Mouse (Mus musculus) myocyte (in vitro differentiated cells): Measurements from ENCODE around the gene Prss40. TPM values are rescaled to one million over a fixed set of nuclear protein-coding genes. Genes with fewer than 3 reads are reported as not detected.

Experiments
- H3K27me3 ChIP-seq: one replicate; pipeline ENCODE4 v1.6.1; 2011; ENCODE audit not compliant: control insufficient read depth, insufficient read depth, insufficient read length
- H3K36me3 ChIP-seq: one replicate; pipeline ENCODE4 v1.6.1; 2011; ENCODE audit not compliant: control insufficient read depth, insufficient read depth
- H3K4me2 ChIP-seq: one replicate; pipeline ENCODE4 v1.6.1; 2011; ENCODE audit warnings: low read depth, control low read depth
- H3K4me3 ChIP-seq: one replicate; pipeline ENCODE4 v1.5.1; 2011; ENCODE audit warnings: mild to moderate bottlenecking, control low read depth, moderate library complexity
- H3K79me2 ChIP-seq: one replicate; pipeline ENCODE4 v1.6.1; 2011; ENCODE audit not compliant: control insufficient read depth, insufficient read depth
- H3ac ChIP-seq: one replicate; pipeline ENCODE4 v1.6.1; 2011; ENCODE audit not compliant: control insufficient read depth, insufficient read length
- CEBPB ChIP-seq: IDR thresholded peaks from 2 replicates; pipeline ENCODE4 v1.6.1; 2011; ENCODE audit warnings: mild to moderate bottlenecking, moderate library complexity; ENCODE audit not compliant: poor library complexity, insufficient read depth, severe bottlenecking
- E2F4 ChIP-seq: IDR thresholded peaks from one replicate; pipeline ENCODE4 v1.6.1; 2011; ENCODE audit warnings: mild to moderate bottlenecking, control low read depth, moderate library complexity; ENCODE audit not compliant: insufficient read depth
- MAX ChIP-seq: IDR thresholded peaks from one replicate; pipeline ENCODE4 v1.6.1; 2011; ENCODE audit warnings: low read depth, mild to moderate bottlenecking, control low read depth
- MYOD1 ChIP-seq, 3 experiments: IDR thresholded peaks; one replicate each; pipeline ENCODE4 v1.6.1; 2011; ENCODE audit warnings: control low read depth in 2 of 3, low read depth in 2 of 3, mild to moderate bottlenecking in 2 of 3, moderate library complexity in 1 of 3; ENCODE audit not compliant: insufficient read length in 2 of 3, control insufficient read depth in 1 of 3
- MYOG ChIP-seq, 3 experiments: IDR thresholded peaks; one replicate each; pipeline ENCODE4 v1.6.1; 2011; ENCODE audit warnings: control low read depth in 2 of 3, low read depth in 2 of 3, mild to moderate bottlenecking in 2 of 3; ENCODE audit not compliant: insufficient read length in 2 of 3, control insufficient read depth in 1 of 3, insufficient read depth in 1 of 3
- POLR2A ChIP-seq: IDR thresholded peaks from one replicate; pipeline ENCODE4 v1.6.1; 2011; ENCODE audit warnings: low read depth, mild to moderate bottlenecking, control low read depth, moderate library complexity; ENCODE audit not compliant: insufficient read length
- POLR2AphosphoS2 ChIP-seq: IDR thresholded peaks from one replicate; pipeline ENCODE4 v1.6.1; 2011; ENCODE audit warnings: low read depth, control low read depth; ENCODE audit not compliant: insufficient read length
- REST ChIP-seq: IDR thresholded peaks from one replicate; pipeline ENCODE4 v1.6.1; 2011; ENCODE audit warnings: mild to moderate bottlenecking, control low read depth, moderate library complexity; ENCODE audit not compliant: insufficient read depth, insufficient read length
- SRF ChIP-seq: IDR thresholded peaks from one replicate; pipeline ENCODE4 v1.6.1; 2011; ENCODE audit warnings: low read depth; ENCODE audit not compliant: control insufficient read depth, insufficient read length
- TCF12 ChIP-seq: IDR thresholded peaks from one replicate; pipeline ENCODE4 v1.6.1; 2011; ENCODE audit warnings: mild to moderate bottlenecking, control low read depth; ENCODE audit not compliant: poor library complexity, insufficient read depth, severe bottlenecking
- TCF3 ChIP-seq: IDR thresholded peaks from one replicate; pipeline ENCODE4 v1.6.1; 2011; ENCODE audit warnings: low read depth, control low read depth; ENCODE audit not compliant: insufficient read length
- USF1 ChIP-seq: IDR thresholded peaks from one replicate; pipeline ENCODE4 v1.6.1; 2011; ENCODE audit warnings: low read depth, mild to moderate bottlenecking, control low read depth, moderate library complexity
- polyA plus RNA-seq: library from polyadenylated mRNA; unstranded; fragments of >200 nt; fragmentation: generic; extraction: Trizol; gene quantifications from one replicate; pipeline ENCODE4 v1.2.1, GENCODE M21; 2012; ENCODE audit warnings: missing spikeins

The Prss40 gene
- polyA plus RNA-seq, 1 experiment = not detected

- Histone ChIP-seq H3ac (no peak overlapping the region), H3K4me2 (no peak overlapping the region), H3K4me3 (no peak overlapping the region), H3K27me3 (no peaks in the 10 kb centered on the region), H3K79me2 (no peaks in the 10 kb centered on the region), H3K36me3 (no peaks in the 10 kb centered on the region)
- no peak for TF ChIP-seq MYOG (IDR thresholded peaks at IDR 0.05; ENCODE audit: control insufficient read depth in 1 of 3, insufficient read depth in 1 of 3, insufficient read length in 2 of 3, low read depth in 2 of 3)
- TF ChIP-seq CEBPB = no peak
- no peak for TF ChIP-seq POLR2AphosphoS2
- TF ChIP-seq POLR2A = no peak
- TF ChIP-seq REST = no peak
- TF ChIP-seq E2F4 = no peak
- no peak for TF ChIP-seq TCF3
- no peak for TF ChIP-seq USF1
- no peak for TF ChIP-seq MYOD1 (IDR thresholded peaks at IDR 0.05; ENCODE audit: control insufficient read depth in 1 of 3, insufficient read length in 2 of 3, low read depth in 2 of 3)
Observed at GRCm38 (mm10) chr1:34554275-34554674, 6.5 kb downstream of the Prss40 start.

GRCm38 (mm10) chr1:34553690-34554089 is 7.1 kb downstream of the Prss40 start:
- H3K36me3 ChIP-seq = no peaks in the 10 kb centered on the region
- no peak overlapping the region for H3K4me2 ChIP-seq
- no peaks in the 10 kb centered on the region for H3K27me3 ChIP-seq
- TF ChIP-seq CEBPB (no peak), MYOG (IDR thresholded peaks at IDR 0.05; ENCODE audit: control insufficient read depth in 1 of 3, insufficient read depth in 1 of 3, insufficient read length in 2 of 3, low read depth in 2 of 3) (no peak), USF1 (no peak), SRF (no peak), TCF12 (no peak), POLR2AphosphoS2 (no peak), TCF3 (no peak), E2F4 (no peak), POLR2A (no peak), MYOD1 (IDR thresholded peaks at IDR 0.05; ENCODE audit: control insufficient read depth in 1 of 3, insufficient read length in 2 of 3, low read depth in 2 of 3) (no peak), MAX (no peak), REST (no peak)
- no peak overlapping the region for H3ac ChIP-seq
- H3K79me2 ChIP-seq = no peaks in the 10 kb centered on the region
- H3K4me3 ChIP-seq = no peak overlapping the region

- Histone ChIP-seq H3K4me3 (no peak overlapping the region), H3K4me2 (no peak overlapping the region), H3K36me3 (no peaks in the 10 kb centered on the region), H3K27me3 (no peaks in the 10 kb centered on the region), H3K79me2 (no peaks in the 10 kb centered on the region), H3ac (no peak overlapping the region)
- TF ChIP-seq POLR2AphosphoS2 (no peak), TCF12 (no peak), POLR2A (no peak), SRF (no peak), E2F4 (no peak), TCF3 (no peak), CEBPB (no peak), MYOG (IDR thresholded peaks at IDR 0.05; ENCODE audit: control insufficient read depth in 1 of 3, insufficient read depth in 1 of 3, insufficient read length in 2 of 3, low read depth in 2 of 3) (no peak), REST (no peak), MYOD1 (IDR thresholded peaks at IDR 0.05; ENCODE audit: control insufficient read depth in 1 of 3, insufficient read length in 2 of 3, low read depth in 2 of 3) (no peak), MAX (no peak), USF1 (no peak)
Observed at GRCm38 (mm10) chr1:34547074-34547473, 13.7 kb downstream of the Prss40 start.

DNA sequence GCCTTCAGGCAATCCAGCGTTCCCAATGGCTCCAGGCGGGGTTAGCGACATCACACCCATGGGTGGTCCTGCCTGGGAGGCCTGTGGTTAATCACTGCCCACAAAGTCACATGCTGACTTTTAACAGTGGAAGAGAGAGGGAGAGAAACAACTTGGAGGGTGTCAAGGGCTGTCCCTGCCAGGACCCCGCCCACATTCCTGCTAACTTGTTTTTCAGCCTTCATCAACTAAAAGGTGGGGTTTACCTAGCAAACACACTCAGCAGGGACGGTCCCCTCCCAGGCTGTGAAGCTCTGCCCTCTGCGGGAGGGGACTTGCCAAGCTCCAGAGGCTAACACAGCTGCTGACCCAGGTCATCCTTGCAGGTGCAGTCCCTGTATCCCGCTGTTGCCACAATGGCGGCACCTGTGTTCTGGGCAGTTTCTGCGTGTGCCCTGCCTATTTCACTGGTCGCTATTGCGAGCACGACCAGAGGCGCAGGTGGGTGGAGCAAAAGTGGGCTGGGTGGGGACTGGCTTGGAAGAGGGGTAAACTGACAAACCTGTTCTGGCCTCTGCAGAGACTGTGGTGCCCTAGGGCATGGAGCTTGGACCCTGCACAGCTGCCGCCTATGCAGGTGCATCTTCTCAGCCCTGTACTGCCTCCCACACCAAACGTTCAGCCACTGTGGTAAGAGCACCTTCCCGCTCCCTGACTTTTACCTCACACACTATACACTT is 23.8 kb downstream of the Prss40 start:
- Histone ChIP-seq H3K4me3 (no peak overlapping the region), H3K27me3 (peaks cover 25% of the 10 kb centered on the region), H3K4me2 (no peak overlapping the region), H3K79me2 (no peaks in the 10 kb centered on the region), H3ac (no peak overlapping the region), H3K36me3 (no peaks in the 10 kb centered on the region)
- TF ChIP-seq MAX (no peak), POLR2A (no peak), TCF12 (no peak), E2F4 (no peak), MYOG (IDR thresholded peaks at IDR 0.05; ENCODE audit: control insufficient read depth in 1 of 3, insufficient read depth in 1 of 3, insufficient read length in 2 of 3, low read depth in 2 of 3) (no peak), SRF (no peak), POLR2AphosphoS2 (no peak), MYOD1 (IDR thresholded peaks at IDR 0.05; ENCODE audit: control insufficient read depth in 1 of 3, insufficient read length in 2 of 3, low read depth in 2 of 3) (no peak), TCF3 (no peak), USF1 (no peak), REST (no peak), CEBPB (no peak)
